Comparison of ENCODE assay signal across 30 mouse cellular contexts in genomic region chr11:53747985-53748384, GRCm38 (mm10). TPM values are rescaled to one million over a fixed set of nuclear protein-coding genes. Genes with fewer than 3 reads are reported as not detected.
"Had no signal": no experiment of that assay in that cellular context is flagged by ENCODE, and none has a peak within 500 bp of the region (broad histone marks: within the 10 kb centered on the region; RNA-seq: fewer than 3 reads in every experiment).

No protein-coding gene starts in this region.

- DNase-seq: kidney, adult 18-20 months; kidney, adult 9 months; kidney, postnatal 14 days; kidney, postnatal 4 days; left cerebral cortex, postnatal 4 days; liver, postnatal 0 days; lung, embryonic 14.5 days; retina, postnatal 1 day; right cerebral cortex, postnatal 25 days; thymus, postnatal 25 days had no signal

- ATAC-seq: intestine, embryonic 16.5 days; liver, postnatal 0 days; lung, postnatal 0 days; midbrain, embryonic 15.5 days had no signal

- H3K4me1 ChIP-seq: limb, embryonic 12.5 days; limb, embryonic 15.5 days; midbrain, embryonic 12.5 days; midbrain, embryonic 15.5 days; neural tube, embryonic 13.5 days; stomach, embryonic 15.5 days had no signal

- H3K4me3 ChIP-seq: limb, embryonic 12.5 days; limb, embryonic 15.5 days; midbrain, embryonic 12.5 days; midbrain, embryonic 15.5 days; myocyte; neural tube, embryonic 13.5 days; stomach, embryonic 15.5 days had no signal

- H3K36me3 ChIP-seq: limb, embryonic 12.5 days; limb, embryonic 15.5 days; midbrain, embryonic 12.5 days; midbrain, embryonic 15.5 days; neural tube, embryonic 13.5 days; stomach, embryonic 15.5 days had no signal

- H3K27me3 ChIP-seq: limb, embryonic 12.5 days; limb, embryonic 15.5 days; midbrain, embryonic 15.5 days; neural tube, embryonic 13.5 days; stomach, embryonic 15.5 days had no signal

- H3K27ac ChIP-seq: limb, embryonic 12.5 days; limb, embryonic 15.5 days; liver, embryonic 14.5 days; macrophage; midbrain, embryonic 12.5 days; midbrain, embryonic 15.5 days; neural tube, embryonic 13.5 days; stomach, embryonic 15.5 days had no signal

RNA-seq across cellular contexts. Expression of gene Gm17334, which starts 25.0 kb away (rescaled TPM):
- total RNA-seq: left cerebral cortex, postnatal 4 days; monocyte, adult 5-6 weeks had no signal
- polyA plus RNA-seq: liver, embryonic 11.5 days; liver, embryonic 14.5 days; macrophage; midbrain, embryonic 12.5 days; midbrain, embryonic 15.5 days; neural tube, embryonic 13.5 days had no signal

RNA-seq across cellular contexts. Expression of gene Il5, which starts 27.4 kb away (rescaled TPM):
- total RNA-seq: layer of hippocampus, adult 18-20 months; layer of hippocampus, postnatal 25 days; left cerebral cortex, adult 8-10 months; left cerebral cortex, postnatal 14 days; left cerebral cortex, postnatal 4 days; megakaryocyte-erythroid progenitor cell, adult 5-6 weeks; monocyte, adult 5-6 weeks had no signal
- polyA plus RNA-seq: intestine, embryonic 16.5 days; kidney, embryonic 16.5 days; limb, embryonic 12.5 days; limb, embryonic 15.5 days; liver, embryonic 11.5 days; liver, embryonic 14.5 days; liver, postnatal 0 days; lung, embryonic 14.5 days; lung, postnatal 0 days; macrophage; midbrain, embryonic 12.5 days; midbrain, embryonic 15.5 days; myocyte; neural tube, embryonic 13.5 days; spleen, adult 2 months; stomach, embryonic 15.5 days had no signal
